Mouse (Mus musculus): Measurements from ENCODE around the gene Olfr1211. TPM values are rescaled to one million over a fixed set of nuclear protein-coding genes. Genes with fewer than 3 reads are reported as not detected.

The Olfr1211 gene
- polyA plus RNA-seq (2016; fragmentation: Nextera tagmentation; extraction: Ambion mirVana) = not detected in 2 replicates

- no peak within 1 kb of the TSS for H3K4me3 ChIP-seq
- no peak within 1 kb of the TSS for H3K4me2 ChIP-seq
- no peak for ATAC-seq (ENCODE audit: insufficient number of reproducible peaks, low FRiP score)
- 69% methylated on average over 1 of the region's 1 CpGs for WGBS
- H3K4me1 ChIP-seq (replicated peaks) = no peaks in the 10 kb centered on the region
- no peaks in the 10 kb centered on the region for H3K27me3 ChIP-seq (replicated peaks)
- no peak within 1 kb of the TSS for H3K9ac ChIP-seq
- no peak within 1 kb of the TSS for H3K27ac ChIP-seq (ENCODE audit: poor library complexity, severe bottlenecking)
- no peaks in the 10 kb centered on the region for H3K36me3 ChIP-seq
- H3K9me3 ChIP-seq (replicated peaks) = 0 out of 2 replicates have a peak, but pooled peaks cover 3% of the 10 kb centered on the region
These were observed at the start of gene Olfr1211 for GRCm38 (mm10) chr2:88938011-88938410. Gene Olfr1211 (minus strand): TSS chr2:88938111.

- H3K36me3 ChIP-seq = no peaks in the 10 kb centered on the region
- H3K4me1 ChIP-seq (replicated peaks) = no peaks in the 10 kb centered on the region
- H3K9ac ChIP-seq = no peak within 1 kb of the TSS
- H3K4me2 ChIP-seq = no peak within 1 kb of the TSS
- ATAC-seq (ENCODE audit: insufficient number of reproducible peaks, low FRiP score) = no peak
- H3K4me3 ChIP-seq = no peak within 1 kb of the TSS
- WGBS = 65% methylated on average over 1 of the region's 1 CpGs
- no peaks in the 10 kb centered on the region for H3K27me3 ChIP-seq (replicated peaks)
- H3K9me3 ChIP-seq (replicated peaks) = no peaks in the 10 kb centered on the region
- no peak within 1 kb of the TSS for H3K27ac ChIP-seq (ENCODE audit: poor library complexity, severe bottlenecking)
These were observed 42.3 kb upstream of the Olfr1211 start, which contains the start of gene Gm13762 for GRCm38 (mm10) chr2:88980181-88980580. Gene Gm13762 (minus strand): TSS chr2:88980281.

- Histone ChIP-seq H3K27ac (ENCODE audit: poor library complexity, severe bottlenecking) (no peak within 1 kb of the TSS), H3K4me2 (no peak within 1 kb of the TSS), H3K9ac (no peak within 1 kb of the TSS), H3K9me3 (replicated peaks) (no peaks in the 10 kb centered on the region), H3K36me3 (no peaks in the 10 kb centered on the region), H3K4me1 (replicated peaks) (no peaks in the 10 kb centered on the region), H3K27me3 (replicated peaks) (no peaks in the 10 kb centered on the region), H3K4me3 (no peak within 1 kb of the TSS)
- no peak for ATAC-seq (ENCODE audit: insufficient number of reproducible peaks, low FRiP score)
These were observed 15.8 kb upstream of the Olfr1211 start, which contains the start of gene Olfr1212 for GRCm38 (mm10) chr2:88953669-88954068. Gene Olfr1212 (plus strand): TSS chr2:88953969.

DNA sequence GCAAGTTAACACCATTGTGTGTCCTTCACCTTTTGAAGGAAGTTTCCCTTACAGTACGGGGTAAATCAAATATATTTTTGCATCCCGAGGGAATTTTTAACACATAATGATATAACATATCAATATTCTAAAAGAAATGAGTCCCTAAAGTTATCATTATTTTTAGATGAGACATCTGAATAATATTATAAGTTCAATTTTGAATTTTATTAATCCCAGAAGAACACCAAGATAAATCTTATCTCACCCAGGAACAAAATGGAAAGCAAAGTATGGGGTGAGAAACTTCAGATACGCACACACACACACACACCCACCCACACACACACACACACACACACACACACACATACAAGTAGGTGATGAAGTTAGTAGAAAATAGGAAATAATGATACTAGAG, 22.9 kb downstream of the Olfr1211 start, which contains the start of gene Olfr1209:
TSS of gene Olfr1209 (minus strand) at position 101 of the 400 bp plus-strand sequence.
- no peaks in the 10 kb centered on the region for H3K36me3 ChIP-seq
- ATAC-seq (ENCODE audit: insufficient number of reproducible peaks, low FRiP score) = no peak
- H3K9me3 ChIP-seq (replicated peaks) = no peaks in the 10 kb centered on the region
- H3K4me1 ChIP-seq (replicated peaks) = no peaks in the 10 kb centered on the region
- no peak within 1 kb of the TSS for H3K4me3 ChIP-seq
- WGBS = 82% methylated on average over 3 of the region's 3 CpGs
- no peak within 1 kb of the TSS for H3K9ac ChIP-seq
- H3K4me2 ChIP-seq = no peak within 1 kb of the TSS
- H3K27me3 ChIP-seq (replicated peaks) = no peaks in the 10 kb centered on the region
- no peak within 1 kb of the TSS for H3K27ac ChIP-seq (ENCODE audit: poor library complexity, severe bottlenecking)

DNA sequence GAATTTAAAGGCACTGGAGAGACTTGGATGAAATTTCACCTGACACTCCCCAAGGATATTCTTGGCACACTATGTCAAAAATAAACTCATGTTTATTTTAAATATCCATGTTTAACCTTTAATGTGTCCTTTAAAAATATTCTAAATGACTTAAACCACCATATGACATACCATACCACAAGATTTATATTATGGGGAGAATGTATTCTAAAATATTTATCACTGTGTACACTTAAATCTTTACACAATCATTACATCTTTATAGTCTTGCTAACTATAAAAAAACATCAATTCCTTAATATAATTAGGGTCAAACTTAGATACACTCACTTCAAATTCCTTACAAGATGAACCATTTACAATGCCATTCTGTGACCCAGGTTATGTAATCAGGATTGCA, 35.7 kb downstream of the Olfr1211 start, which contains the start of gene Olfr1208:
TSS of gene Olfr1208 (minus strand) at position 101 of the 400 bp plus-strand sequence.
- no peaks in the 10 kb centered on the region for H3K4me1 ChIP-seq (replicated peaks)
- no peaks in the 10 kb centered on the region for H3K36me3 ChIP-seq
- no peaks in the 10 kb centered on the region for H3K9me3 ChIP-seq (replicated peaks)
- ATAC-seq (ENCODE audit: insufficient number of reproducible peaks, low FRiP score) = no peak
- no peak within 1 kb of the TSS for H3K4me2 ChIP-seq
- no peak within 1 kb of the TSS for H3K9ac ChIP-seq
- H3K4me3 ChIP-seq = no peak within 1 kb of the TSS
- no peak within 1 kb of the TSS for H3K27ac ChIP-seq (ENCODE audit: poor library complexity, severe bottlenecking)
- no peaks in the 10 kb centered on the region for H3K27me3 ChIP-seq (replicated peaks)

Other genes with a start within 250 kb of the Olfr1211 start
- not detected in 2 replicates for gene Olfr1195, start 248.9 kb downstream of the Olfr1211 start, polyA plus RNA-seq (2016; fragmentation: Nextera tagmentation; extraction: Ambion mirVana)
- gene Olfr1196, start 233.5 kb downstream of the Olfr1211 start, polyA plus RNA-seq (2016; fragmentation: Nextera tagmentation; extraction: Ambion mirVana) = not detected in 2 replicates
- gene Olfr1197, start 205.7 kb downstream of the Olfr1211 start, polyA plus RNA-seq (2016; fragmentation: Nextera tagmentation; extraction: Ambion mirVana) = not detected in 2 replicates
- gene Olfr1198, start 186.7 kb downstream of the Olfr1211 start, polyA plus RNA-seq (2016; fragmentation: Nextera tagmentation; extraction: Ambion mirVana) = not detected in 2 replicates
- gene Olfr1199, start 177.6 kb downstream of the Olfr1211 start, polyA plus RNA-seq (2016; fragmentation: Nextera tagmentation; extraction: Ambion mirVana) = not detected in 2 replicates
- gene Olfr1200, start 167.6 kb downstream of the Olfr1211 start, polyA plus RNA-seq (2016; fragmentation: Nextera tagmentation; extraction: Ambion mirVana) = not detected in 2 replicates
- not detected in 2 replicates for gene Olfr1201, start 145.1 kb downstream of the Olfr1211 start, polyA plus RNA-seq (2016; fragmentation: Nextera tagmentation; extraction: Ambion mirVana)
- gene Olfr1202, start 123.6 kb downstream of the Olfr1211 start, polyA plus RNA-seq (2016; fragmentation: Nextera tagmentation; extraction: Ambion mirVana) = not detected in 2 replicates
- gene Olfr1205, start 108.4 kb downstream of the Olfr1211 start, polyA plus RNA-seq (2016; fragmentation: Nextera tagmentation; extraction: Ambion mirVana) = not detected in 2 replicates
- not detected in 2 replicates for gene Olfr1204, start 88.8 kb downstream of the Olfr1211 start, polyA plus RNA-seq (2016; fragmentation: Nextera tagmentation; extraction: Ambion mirVana)
- gene Olfr1206, start 74.9 kb downstream of the Olfr1211 start, polyA plus RNA-seq (2016; fragmentation: Nextera tagmentation; extraction: Ambion mirVana) = not detected in 2 replicates
- gene Olfr1208, start 35.8 kb downstream of the Olfr1211 start, polyA plus RNA-seq (2016; fragmentation: Nextera tagmentation; extraction: Ambion mirVana) = not detected in 2 replicates
- not detected in 2 replicates for gene Olfr1209, start 23.0 kb downstream of the Olfr1211 start, polyA plus RNA-seq (2016; fragmentation: Nextera tagmentation; extraction: Ambion mirVana)
- gene Olfr1212, start 15.9 kb upstream of the Olfr1211 start, polyA plus RNA-seq (2016; fragmentation: Nextera tagmentation; extraction: Ambion mirVana) = not detected in 2 replicates
- gene Gm13762, start 42.2 kb upstream of the Olfr1211 start, polyA plus RNA-seq (2016; fragmentation: Nextera tagmentation; extraction: Ambion mirVana) = not detected in 2 replicates
- gene Olfr1214, start 54.5 kb upstream of the Olfr1211 start, polyA plus RNA-seq (2016; fragmentation: Nextera tagmentation; extraction: Ambion mirVana) = not detected in 2 replicates
- not detected in 2 replicates for gene Olfr1215, start 68.9 kb upstream of the Olfr1211 start, polyA plus RNA-seq (2016; fragmentation: Nextera tagmentation; extraction: Ambion mirVana)
- gene Olfr1216, start 80.2 kb upstream of the Olfr1211 start, polyA plus RNA-seq (2016; fragmentation: Nextera tagmentation; extraction: Ambion mirVana) = not detected in 2 replicates
- gene Olfr1217, start 94.0 kb upstream of the Olfr1211 start, polyA plus RNA-seq (2016; fragmentation: Nextera tagmentation; extraction: Ambion mirVana) = not detected in 2 replicates
- gene Olfr1218, start 123.1 kb upstream of the Olfr1211 start, polyA plus RNA-seq (2016; fragmentation: Nextera tagmentation; extraction: Ambion mirVana) = not detected in 2 replicates
- gene Olfr1219, start 145.4 kb upstream of the Olfr1211 start, polyA plus RNA-seq (2016; fragmentation: Nextera tagmentation; extraction: Ambion mirVana) = not detected in 2 replicates
- gene Olfr1220, start 168.7 kb upstream of the Olfr1211 start, polyA plus RNA-seq (2016; fragmentation: Nextera tagmentation; extraction: Ambion mirVana) = not detected in 2 replicates
- not detected in 2 replicates for gene Olfr1221, start 179.2 kb upstream of the Olfr1211 start, polyA plus RNA-seq (2016; fragmentation: Nextera tagmentation; extraction: Ambion mirVana)
- gene Olfr1222, start 194.9 kb upstream of the Olfr1211 start, polyA plus RNA-seq (2016; fragmentation: Nextera tagmentation; extraction: Ambion mirVana) = not detected in 2 replicates
- gene Olfr1223, start 213.4 kb upstream of the Olfr1211 start, polyA plus RNA-seq (2016; fragmentation: Nextera tagmentation; extraction: Ambion mirVana) = not detected in 2 replicates
- not detected in 2 replicates for gene Olfr1224-ps1, start 226.0 kb upstream of the Olfr1211 start, polyA plus RNA-seq (2016; fragmentation: Nextera tagmentation; extraction: Ambion mirVana)
- not detected in 2 replicates for gene Olfr1225, start 236.6 kb upstream of the Olfr1211 start, polyA plus RNA-seq (2016; fragmentation: Nextera tagmentation; extraction: Ambion mirVana)

Data from heart, embryonic 12.5 days (tissue).